Mouse (Mus musculus): ENCODE data around the gene Vmn1r54. TPM values are rescaled to one million over a fixed set of nuclear protein-coding genes. Genes with fewer than 3 reads are reported as not detected.
A peak's percentile ranks its signal among the peaks of the same experiment; 100 is the strongest.
"Not testable (repeated sequence)": the region's sequence is repeated elsewhere in the genome, so short reads cannot be mapped to it uniquely, and the experiment has no call there.

Gene Vmn1r54
- not detected in 2 replicates for polyA plus RNA-seq (2016; fragmentation: Nextera tagmentation; extraction: Ambion mirVana)

- ATAC-seq: no peak
- H3K4me3 ChIP-seq: no peak within 1 kb of the TSS
- H3K4me2 ChIP-seq: no peak within 1 kb of the TSS
- no peaks in the 10 kb centered on the region for H3K9me3 ChIP-seq (replicated peaks)
- H3K27ac ChIP-seq: no peak within 1 kb of the TSS
- WGBS (ENCODE audit: insufficient replicate concordance): 43% methylated on average over 1 of the region's 1 CpGs
- H3K36me3 ChIP-seq: no peaks in the 10 kb centered on the region
- no peaks in the 10 kb centered on the region for H3K27me3 ChIP-seq (replicated peaks)
- no peaks in the 10 kb centered on the region for H3K4me1 ChIP-seq
- no peak within 1 kb of the TSS for H3K9ac ChIP-seq
Measured at GRCm38 (mm10) chr6:90246000-90246399, at the start of gene Vmn1r54. Vmn1r54 (plus strand) TSS chr6:90246300.

- not testable (repeated sequence) for H3K4me3 ChIP-seq; H3K9ac ChIP-seq; H3K4me2 ChIP-seq; H3K9me3 ChIP-seq (replicated peaks); H3K27ac ChIP-seq; ATAC-seq; H3K36me3 ChIP-seq; H3K4me1 ChIP-seq; H3K27me3 ChIP-seq (replicated peaks)
- WGBS (ENCODE audit: insufficient replicate concordance): 51% methylated on average over 2 of the region's 2 CpGs
Measured at GRCm38 (mm10) chr6:90202493-90202892, 43.6 kb upstream of the Vmn1r54 start, which contains the start of gene V1ra8. V1ra8 (plus strand) TSS chr6:90202793.

GRCm38 (mm10) chr6:90224338-90224737 is 21.8 kb upstream of the Vmn1r54 start, which contains the start of gene Vmn1r53:
Vmn1r53 (minus strand) TSS chr6:90224438.
- Histone ChIP-seq H3K27ac (no peak within 1 kb of the TSS), H3K4me2 (no peak within 1 kb of the TSS), H3K36me3 (no peaks in the 10 kb centered on the region), H3K9ac (no peak within 1 kb of the TSS), H3K27me3 (replicated peaks) (no peaks in the 10 kb centered on the region), H3K4me1 (no peaks in the 10 kb centered on the region), H3K4me3 (no peak within 1 kb of the TSS), H3K9me3 (replicated peaks) (0 out of 2 replicates have a peak, but pooled peaks cover 18% of the 10 kb centered on the region)
- 53% methylated on average over 1 of the region's 1 CpGs for WGBS (ENCODE audit: insufficient replicate concordance)
- ATAC-seq: no peak

- not testable (repeated sequence) for H3K9ac ChIP-seq; H3K4me3 ChIP-seq; H3K36me3 ChIP-seq; H3K27me3 ChIP-seq (replicated peaks); ATAC-seq; H3K4me1 ChIP-seq; H3K27ac ChIP-seq; H3K4me2 ChIP-seq
- 75% methylated on average over 4 of the region's 4 CpGs for WGBS (ENCODE audit: insufficient replicate concordance)
- peaks cover 20% of the 10 kb centered on the region for H3K9me3 ChIP-seq (replicated peaks)
Measured at GRCm38 (mm10) chr6:90232114-90232513, 14.0 kb upstream of the Vmn1r54 start.

- no peaks in the 10 kb centered on the region for H3K4me1 ChIP-seq
- no peak for ATAC-seq
- 39% methylated on average over 27 of the region's 27 CpGs for WGBS (ENCODE audit: insufficient replicate concordance)
- no peaks in the 10 kb centered on the region for H3K27me3 ChIP-seq (replicated peaks)
- no peak overlapping the region for H3K4me2 ChIP-seq
- no peak overlapping the region for H3K9ac ChIP-seq
- no peaks in the 10 kb centered on the region for H3K36me3 ChIP-seq
- peaks cover 20% of the 10 kb centered on the region for H3K9me3 ChIP-seq (replicated peaks)
- H3K27ac ChIP-seq: no peak overlapping the region
- no peak overlapping the region for H3K4me3 ChIP-seq
Measured at GRCm38 (mm10) chr6:90232681-90233080, 13.4 kb upstream of the Vmn1r54 start.

GRCm38 (mm10) chr6:90244019-90244418 is 2.1 kb upstream of the Vmn1r54 start:
- ATAC-seq: no peak
- H3K4me2 ChIP-seq: no peak overlapping the region
- WGBS (ENCODE audit: insufficient replicate concordance): 62% methylated on average over 3 of the region's 3 CpGs
- no peak overlapping the region for H3K9ac ChIP-seq
- H3K27ac ChIP-seq: no peak overlapping the region
- H3K36me3 ChIP-seq: no peaks in the 10 kb centered on the region
- H3K4me1 ChIP-seq: no peaks in the 10 kb centered on the region
- H3K4me3 ChIP-seq: no peak overlapping the region
- H3K27me3 ChIP-seq (replicated peaks): no peaks in the 10 kb centered on the region
- 0 out of 2 replicates have a peak, but pooled peaks cover under 1% of the 10 kb centered on the region for H3K9me3 ChIP-seq (replicated peaks)

GRCm38 (mm10) chr6:90288265-90288664 is 42.2 kb downstream of the Vmn1r54 start:
- Histone ChIP-seq H3K4me1 (no peaks in the 10 kb centered on the region), H3K4me2 (no peak overlapping the region), H3K9me3 (replicated peaks) (peaks cover 5% of the 10 kb centered on the region; the same call in 1 of the 2 replicates), H3K36me3 (no peaks in the 10 kb centered on the region), H3K9ac (no peak overlapping the region), H3K4me3 (no peak overlapping the region), H3K27ac (no peak overlapping the region), H3K27me3 (replicated peaks) (no peaks in the 10 kb centered on the region)
- no peak for ATAC-seq
- 56% methylated on average over 12 of the region's 12 CpGs for WGBS (ENCODE audit: insufficient replicate concordance)

- whole genome bisulfite sequencing (ENCODE audit: insufficient replicate concordance): 73% methylated on average over 1 of the region's 1 CpGs
- H3K4me1 ChIP-seq: no peaks in the 10 kb centered on the region
- no peak within 1 kb of the TSS for H3K4me2 ChIP-seq
- H3K27ac ChIP-seq: no peak within 1 kb of the TSS
- H3K36me3 ChIP-seq: no peaks in the 10 kb centered on the region
- no peaks in the 10 kb centered on the region for H3K9me3 ChIP-seq (replicated peaks)
- ATAC-seq: no peak
- H3K4me3 ChIP-seq: no peak within 1 kb of the TSS
- no peak within 1 kb of the TSS for H3K9ac ChIP-seq
- no peaks in the 10 kb centered on the region for H3K27me3 ChIP-seq (replicated peaks)
Measured at GRCm38 (mm10) chr6:90300919-90301318, 54.8 kb downstream of the Vmn1r54 start, which contains the start of gene BC048671. BC048671 (plus strand) TSS chr6:90301219.

- WGBS (ENCODE audit: insufficient replicate concordance): 66% methylated on average over 6 of the region's 6 CpGs
Measured at GRCm38 (mm10) chr6:90306315-90306975, 60.3 kb downstream of the Vmn1r54 start.

GRCm38 (mm10) chr6:90308839-90309778 is 63.0 kb downstream of the Vmn1r54 start:
- H3K9me3 ChIP-seq (replicated peaks): peaks cover 10% of the 10 kb centered on the region

More at GRCm38 (mm10) chr6:90306315-90306975, 60.3 kb downstream of the Vmn1r54 start:
- H3K36me3 ChIP-seq: peaks cover 13% of the 10 kb centered on the region
- peaks cover 10% of the 10 kb centered on the region for H3K9me3 ChIP-seq (replicated peaks)
- H3K27ac ChIP-seq: no peak overlapping the region
- no peaks in the 10 kb centered on the region for H3K4me1 ChIP-seq
- ATAC-seq: peak; percentile 28; the same call in 1 of the 2 replicates
- H3K27me3 ChIP-seq (replicated peaks): no peaks in the 10 kb centered on the region
- no peak overlapping the region for H3K4me2 ChIP-seq
- no peak overlapping the region for H3K4me3 ChIP-seq
- no peak overlapping the region for H3K9ac ChIP-seq

GRCm38 (mm10) chr6:90315961-90316360 is 69.9 kb downstream of the Vmn1r54 start:
- peaks cover 5% of the 10 kb centered on the region; the same call in 1 of the 2 replicates for H3K36me3 ChIP-seq
- WGBS (ENCODE audit: insufficient replicate concordance): 65% methylated on average over 5 of the region's 5 CpGs
- no peak overlapping the region for H3K27ac ChIP-seq
- no peaks in the 10 kb centered on the region for H3K27me3 ChIP-seq (replicated peaks)
- no peak for ATAC-seq
- H3K4me3 ChIP-seq: no peak overlapping the region
- H3K4me1 ChIP-seq: 0 out of 2 replicates have a peak, but pooled peaks cover 4% of the 10 kb centered on the region
- H3K4me2 ChIP-seq: no peak overlapping the region
- H3K9ac ChIP-seq: no peak overlapping the region
- no peaks in the 10 kb centered on the region for H3K9me3 ChIP-seq (replicated peaks)

More at GRCm38 (mm10) chr6:90308839-90309778, 63.0 kb downstream of the Vmn1r54 start:
- Histone ChIP-seq H3K4me3 (no peak overlapping the region), H3K9ac (no peak overlapping the region), H3K36me3 (peaks cover 13% of the 10 kb centered on the region), H3K4me1 (no peaks in the 10 kb centered on the region), H3K27ac (no peak overlapping the region), H3K4me2 (no peak overlapping the region), H3K27me3 (replicated peaks) (no peaks in the 10 kb centered on the region)
- ATAC-seq: no peak
- WGBS (ENCODE audit: insufficient replicate concordance): 69% methylated on average over 87 of the region's 87 CpGs
